Mouse (Mus musculus) limb, embryonic 10.5 days (tissue): Measurements from ENCODE around the gene Sat2. TPM values are rescaled to one million over a fixed set of nuclear protein-coding genes. Genes with fewer than 3 reads are reported as not detected.

ENCODE experiments used
- DNase-seq: peaks from one replicate; pipeline ENCODE4 v3.0.0-alpha.2; 2017; ENCODE audit warnings: low spot score
- H3K27ac ChIP-seq: fragments of 300-500 bp; sonication (generic); 2 replicates; pipeline ENCODE4 v1.5.1; 2016; ENCODE audit warnings: mild to moderate bottlenecking
- H3K27me3 ChIP-seq: fragments of 300-500 bp; sonication (generic); 2 replicates; pipeline ENCODE4 v1.6.1; 2016; ENCODE audit warnings: low read depth, mild to moderate bottlenecking; ENCODE audit not compliant: poor library complexity, severe bottlenecking
- H3K36me3 ChIP-seq: fragments of 300-500 bp; sonication (generic); 2 replicates; pipeline ENCODE4 v1.6.1; 2016; ENCODE audit warnings: mild to moderate bottlenecking, moderate library complexity
- H3K4me1 ChIP-seq: fragments of 300-500 bp; sonication (generic); 2 replicates; pipeline ENCODE4 v1.6.1; 2016
- H3K4me3 ChIP-seq: fragments of 300-500 bp; sonication (generic); 2 replicates; pipeline ENCODE4 v1.5.1; 2016; ENCODE audit warnings: mild to moderate bottlenecking, moderate library complexity
- H3K9me3 ChIP-seq: fragments of 300-500 bp; sonication (generic); replicated peaks from 2 replicates; pipeline ENCODE4 v1.6.1; 2016; ENCODE audit warnings: mild to moderate bottlenecking
- WGBS: fragments of 180-500 bp; shearing (Covaris S2); methylation state at CpG from one replicate; pipeline ENCODE4 v1.1.7; 2016; 5-methylcytosine and 5-hydroxymethylcytosine counted together
- polyA plus RNA-seq: library from polyadenylated mRNA; unstranded; fragments of >200 nt; fragmentation: Nextera tagmentation; extraction: Ambion mirVana; gene quantifications from 2 replicates; pipeline ENCODE4 v1.2.1, GENCODE M21; 2016

Sat2 gene
- polyA plus RNA-seq, 1 experiment from 2014 or later: 13.7 TPM

DNA sequence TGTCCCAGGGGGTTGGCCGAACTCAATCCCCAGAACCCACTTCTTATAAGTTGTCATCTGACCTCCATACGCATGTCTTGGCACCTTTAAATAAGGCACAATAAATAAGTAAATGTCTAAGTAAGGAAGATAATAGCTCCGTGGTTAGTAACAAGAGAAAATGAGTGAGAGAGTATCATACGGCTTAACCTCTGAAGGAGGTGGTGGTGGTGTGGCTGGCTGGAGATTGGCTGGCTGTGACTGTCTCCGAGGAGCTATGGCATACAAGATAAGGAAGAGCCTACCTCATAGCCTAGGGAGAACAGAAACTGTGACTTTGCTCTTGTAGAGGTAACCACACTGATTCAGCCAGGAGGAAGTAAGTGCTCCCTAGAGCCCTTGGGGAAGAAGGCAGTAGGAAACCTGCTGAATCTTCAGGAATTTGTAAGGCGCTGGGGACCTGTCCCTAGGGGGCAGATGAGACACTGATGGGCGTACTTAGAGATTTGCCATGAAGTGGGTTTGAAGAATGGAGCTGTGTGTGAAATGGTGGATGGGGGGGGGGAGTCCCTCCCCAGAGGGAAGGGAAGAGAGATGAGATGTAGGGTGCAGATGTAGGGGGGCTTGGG, 36.0 kb upstream of the Sat2 start:
- H3K4me3 ChIP-seq: no peak overlapping the region
- DNase-seq: no peak
- no peak overlapping the region for H3K27ac ChIP-seq
- WGBS: 83% methylated on average over 7 of the region's 7 CpGs
- no peaks in the 10 kb centered on the region for H3K9me3 ChIP-seq
- H3K27me3 ChIP-seq: no peaks in the 10 kb centered on the region
- peaks cover 11% of the 10 kb centered on the region for H3K4me1 ChIP-seq
- H3K36me3 ChIP-seq: peaks cover 84% of the 10 kb centered on the region

GRCm38 (mm10) chr11:69589207-69589834, 32.5 kb upstream of the Sat2 start:
- H3K4me1 ChIP-seq: no peaks in the 10 kb centered on the region
- H3K27me3 ChIP-seq: no peaks in the 10 kb centered on the region
- WGBS: 94% methylated on average over 22 of the region's 22 CpGs
- H3K27ac ChIP-seq: no peak overlapping the region; the same call in 1 of the 2 replicates
- H3K9me3 ChIP-seq: no peaks in the 10 kb centered on the region
- H3K36me3 ChIP-seq: peaks cover 97% of the 10 kb centered on the region
- DNase-seq: no peak
- no peak overlapping the region for H3K4me3 ChIP-seq

DNA sequence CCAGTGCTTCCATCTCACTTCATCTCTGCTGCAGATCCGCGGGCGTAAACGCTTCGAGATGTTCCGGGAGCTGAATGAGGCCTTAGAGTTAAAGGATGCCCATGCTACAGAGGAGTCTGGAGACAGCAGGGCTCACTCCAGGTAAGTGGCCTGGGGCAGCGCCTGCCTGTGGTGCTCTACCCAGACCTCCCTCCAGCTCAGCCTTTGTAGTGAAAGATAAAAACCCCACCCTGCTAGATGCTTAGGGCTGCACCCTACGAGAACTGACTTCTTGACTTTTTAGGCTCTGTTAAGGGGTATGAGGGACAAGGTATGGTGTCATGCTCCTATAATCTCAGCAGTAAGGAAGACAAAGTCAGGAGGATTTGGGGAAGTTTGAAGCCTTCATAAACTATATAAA, 31.2 kb upstream of the Sat2 start:
- H3K4me3 ChIP-seq: no peak overlapping the region
- H3K36me3 ChIP-seq: peaks cover 98% of the 10 kb centered on the region
- 94% methylated on average over 8 of the region's 8 CpGs for WGBS
- DNase-seq: no peak
- H3K9me3 ChIP-seq: no peaks in the 10 kb centered on the region
- no peak overlapping the region for H3K27ac ChIP-seq
- no peaks in the 10 kb centered on the region for H3K4me1 ChIP-seq
- H3K27me3 ChIP-seq: no peaks in the 10 kb centered on the region

DNA sequence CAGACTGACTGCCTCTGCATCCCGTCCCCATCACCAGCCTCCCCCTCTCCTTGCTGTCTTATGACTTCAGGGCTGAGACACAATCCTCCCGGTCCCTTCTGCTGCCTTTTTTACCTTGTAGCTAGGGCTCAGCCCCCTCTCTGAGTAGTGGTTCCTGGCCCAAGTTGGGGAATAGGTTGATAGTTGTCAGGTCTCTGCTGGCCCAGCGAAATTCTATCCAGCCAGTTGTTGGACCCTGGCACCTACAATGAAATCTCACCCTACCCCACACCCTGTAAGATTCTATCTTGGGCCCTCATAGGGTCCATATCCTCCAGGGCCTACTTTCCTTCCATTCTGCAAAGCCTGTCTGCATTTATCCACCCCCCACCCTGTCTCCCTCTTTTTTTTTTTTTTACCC, 30.4 kb upstream of the Sat2 start:
- Histone ChIP-seq H3K9me3 (no peaks in the 10 kb centered on the region), H3K27me3 (no peaks in the 10 kb centered on the region), H3K36me3 (peaks cover 93% of the 10 kb centered on the region), H3K4me3 (no peak overlapping the region), H3K4me1 (no peaks in the 10 kb centered on the region), H3K27ac (no peak overlapping the region)
- no peak for DNase-seq
- WGBS: 80% methylated on average over 3 of the region's 3 CpGs

DNA sequence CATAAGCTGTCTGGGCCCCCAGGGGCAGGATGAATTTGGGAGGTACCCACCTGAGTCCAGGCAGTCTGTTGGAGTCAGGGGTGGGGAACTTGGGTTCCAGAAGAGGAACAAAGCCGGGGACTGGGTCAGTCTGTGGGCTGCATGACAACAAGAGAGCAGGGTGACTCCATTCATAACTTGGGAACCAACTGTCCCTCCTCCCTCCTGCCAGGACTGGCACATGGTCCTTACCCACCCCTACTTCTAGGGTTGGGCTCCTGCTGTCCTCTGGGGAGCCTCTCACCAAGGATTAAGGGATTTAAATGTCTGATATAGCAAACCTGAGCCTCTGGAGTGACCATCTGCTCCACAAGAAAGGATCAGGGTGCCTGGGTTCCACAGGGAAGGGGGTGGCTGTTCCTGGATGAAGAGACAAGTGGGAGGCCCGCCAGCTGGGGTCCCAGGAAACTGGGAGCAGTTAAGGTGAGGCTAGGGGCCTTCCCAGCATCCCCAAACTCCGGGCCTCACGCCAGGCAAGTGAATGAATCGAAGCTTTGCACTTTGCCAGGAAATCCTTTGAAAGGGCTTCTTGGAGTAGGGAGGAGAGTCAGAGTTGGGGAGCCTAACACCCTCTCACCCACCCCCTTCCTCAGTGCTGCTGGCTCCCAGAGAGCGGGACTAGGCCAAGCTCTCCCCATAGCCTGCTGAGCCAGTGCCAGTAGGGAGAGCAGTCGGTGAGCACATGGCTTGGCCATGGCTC, 29.8 kb upstream of the Sat2 start:
- Histone ChIP-seq H3K4me3 (no peak overlapping the region), H3K27ac (no peak overlapping the region), H3K9me3 (no peaks in the 10 kb centered on the region), H3K27me3 (no peaks in the 10 kb centered on the region), H3K36me3 (peaks cover 87% of the 10 kb centered on the region), H3K4me1 (no peaks in the 10 kb centered on the region)
- WGBS: 86% methylated on average over 7 of the region's 7 CpGs
- DNase-seq: no peak

GRCm38 (mm10) chr11:69592799-69593198, 29.0 kb upstream of the Sat2 start:
- H3K27ac ChIP-seq: no peak overlapping the region
- 87% methylated on average over 4 of the region's 4 CpGs for WGBS
- DNase-seq: no peak

DNA sequence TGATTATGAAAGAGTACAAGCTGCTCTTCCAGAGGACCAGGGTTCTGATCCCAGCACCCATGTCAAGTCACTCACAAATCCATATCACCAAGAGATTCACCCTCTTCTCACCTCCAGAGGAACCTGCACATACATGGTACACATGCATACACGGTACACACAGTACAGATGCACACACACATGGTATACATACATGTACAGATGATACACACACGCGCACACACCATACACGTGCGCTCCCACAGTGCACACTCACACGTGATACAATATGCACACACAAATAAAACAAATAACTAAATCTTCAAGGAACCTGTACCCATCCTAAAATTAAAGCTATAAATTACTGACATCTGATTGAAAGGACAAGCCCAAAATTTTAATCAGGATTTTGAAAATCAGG, 27.0 kb upstream of the Sat2 start:
- Histone ChIP-seq H3K9me3 (no peaks in the 10 kb centered on the region), H3K27ac (no peak overlapping the region), H3K4me1 (peaks cover 7% of the 10 kb centered on the region), H3K36me3 (peaks cover 59% of the 10 kb centered on the region), H3K4me3 (no peak overlapping the region), H3K27me3 (no peaks in the 10 kb centered on the region)
- no peak for DNase-seq
- whole genome bisulfite sequencing: 96% methylated on average over 6 of the region's 6 CpGs

More at GRCm38 (mm10) chr11:69592799-69593198, 29.0 kb upstream of the Sat2 start:
- Histone ChIP-seq H3K9me3 (no peaks in the 10 kb centered on the region), H3K4me3 (no peak overlapping the region), H3K36me3 (peaks cover 79% of the 10 kb centered on the region), H3K27me3 (no peaks in the 10 kb centered on the region), H3K4me1 (no peaks in the 10 kb centered on the region)

- peak overlapping the region; percentile 9; the same call in 1 of the 2 replicates for H3K4me3 ChIP-seq
- DNase-seq: no peak
- peaks cover 15% of the 10 kb centered on the region for H3K36me3 ChIP-seq
- no peaks in the 10 kb centered on the region for H3K9me3 ChIP-seq
- H3K4me1 ChIP-seq: peaks cover 28% of the 10 kb centered on the region
- peaks cover 27% of the 10 kb centered on the region for H3K27me3 ChIP-seq
- 6% methylated on average over 9 of the region's 9 CpGs for WGBS
- H3K27ac ChIP-seq: peak overlapping the region; percentile 71
Observed at GRCm38 (mm10) chr11:69599436-69599835, 22.4 kb upstream of the Sat2 start.

- H3K9me3 ChIP-seq: no peaks in the 10 kb centered on the region
- H3K36me3 ChIP-seq: peaks cover 8% of the 10 kb centered on the region
- H3K4me1 ChIP-seq: peaks cover 34% of the 10 kb centered on the region
- peak; percentile 61 for DNase-seq
- H3K4me3 ChIP-seq: peak overlapping the region; percentile 9
- H3K27me3 ChIP-seq: peaks cover 34% of the 10 kb centered on the region
- H3K27ac ChIP-seq: peak overlapping the region; percentile 71
- 11% methylated on average over 6 of the region's 6 CpGs for WGBS
Observed at GRCm38 (mm10) chr11:69600098-69600497, 21.7 kb upstream of the Sat2 start.

DNA sequence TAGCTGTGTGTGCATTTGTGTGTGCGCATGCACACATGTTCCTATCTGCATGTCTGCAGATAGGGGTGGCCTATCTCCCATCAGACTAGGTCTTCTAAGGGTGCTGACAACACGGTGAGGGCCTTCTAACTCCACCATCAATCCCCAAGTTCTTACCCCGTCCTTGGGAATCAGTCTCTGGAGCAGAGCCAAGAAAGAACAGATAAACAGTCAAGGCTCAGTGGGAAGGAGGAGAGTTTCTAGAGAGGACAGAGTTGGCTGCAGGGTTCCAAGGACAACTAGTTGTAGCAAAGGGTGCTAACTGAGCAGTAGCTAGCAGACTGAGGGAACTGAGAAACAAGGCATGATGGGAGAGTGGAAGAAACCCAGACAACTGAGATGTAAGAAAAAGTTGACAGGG, 20.1 kb upstream of the Sat2 start:
- H3K4me1 ChIP-seq: peaks cover 47% of the 10 kb centered on the region
- WGBS: 88% methylated on average over 3 of the region's 3 CpGs

GRCm38 (mm10) chr11:69603516-69603915, 18.3 kb upstream of the Sat2 start:
- Histone ChIP-seq H3K27ac (no peak overlapping the region), H3K36me3 (no peaks in the 10 kb centered on the region), H3K27me3 (peaks cover 41% of the 10 kb centered on the region), H3K9me3 (no peaks in the 10 kb centered on the region), H3K4me3 (0 out of 2 replicates have a peak overlapping the region, but pooled peaks have one; percentile 69), H3K4me1 (peaks cover 47% of the 10 kb centered on the region)
- DNase-seq: no peak
- WGBS: 76% methylated on average over 8 of the region's 8 CpGs

More for the DNA sequence above, 20.1 kb upstream of the Sat2 start:
- no peaks in the 10 kb centered on the region for H3K9me3 ChIP-seq
- peaks cover 41% of the 10 kb centered on the region for H3K27me3 ChIP-seq
- no peak overlapping the region for H3K4me3 ChIP-seq
- no peak overlapping the region for H3K27ac ChIP-seq
- no peak for DNase-seq
- no peaks in the 10 kb centered on the region for H3K36me3 ChIP-seq

GRCm38 (mm10) chr11:69604347-69604746, 17.5 kb upstream of the Sat2 start:
- Histone ChIP-seq H3K9me3 (no peaks in the 10 kb centered on the region), H3K4me3 (peak overlapping the region; percentile 69), H3K27ac (peak overlapping the region; percentile 80), H3K36me3 (no peaks in the 10 kb centered on the region), H3K27me3 (peaks cover 41% of the 10 kb centered on the region), H3K4me1 (peaks cover 45% of the 10 kb centered on the region)
- DNase-seq: no peak
- 54% methylated on average over 3 of the region's 3 CpGs for WGBS
